Mouse (Mus musculus) liver, embryonic 14.5 days (tissue): ENCODE measurements around the gene Tns3. TPM values are rescaled to one million over a fixed set of nuclear protein-coding genes. Genes with fewer than 3 reads are reported as not detected.

Experiments
- ATAC-seq: fragments of 200-750 bp; cut with Nextera tagmentation; 2 replicates; pipeline ENCODE4 v1.8.0; 2017; ENCODE audit warnings: moderate number of reproducible peaks, mild to moderate bottlenecking, moderate library complexity; ENCODE audit not compliant: insufficient read depth
- DNase-seq, 3 experiments: peaks; one replicate each; pipeline ENCODE4 v3.0.0-alpha.2; 2012 to 2013; ENCODE audit warnings: low read depth in 3 of 3, low spot score in 3 of 3
- H3K27ac ChIP-seq: fragments of 300-500 bp; sonication (generic); 2 replicates; pipeline ENCODE4 v1.5.1; 2014; ENCODE audit warnings: moderate library complexity, mild to moderate bottlenecking, control low read depth, inconsistent platforms
- H3K27me3 ChIP-seq: fragments of 300-500 bp; sonication (generic); 2 replicates; pipeline ENCODE4 v1.6.1; 2014; ENCODE audit warnings: mild to moderate bottlenecking, low read length, moderate library complexity; ENCODE audit not compliant: control insufficient read depth, insufficient read depth
- H3K36me3 ChIP-seq: fragments of 300-500 bp; sonication (generic); replicated peaks from 2 replicates; pipeline ENCODE4 v1.6.1; 2014; ENCODE audit warnings: low read depth; ENCODE audit not compliant: control insufficient read depth, insufficient read depth
- H3K4me1 ChIP-seq, 2 experiments: fragments of 200-500 bp in 1 of 2; fragments of 300-500 bp in 1 of 2; sonication (generic) in 1 of 2; replicated peaks; 2 replicates each; pipeline ENCODE4 v1.6.1; 2012 to 2014; ENCODE audit warnings: antibody characterized with exemption in 1 of 2, inconsistent platforms in 1 of 2, low read length in 1 of 2; ENCODE audit not compliant: control insufficient read depth in 2 of 2, insufficient read depth in 2 of 2
- H3K4me2 ChIP-seq: fragments of 300-500 bp; sonication (generic); 2 replicates; pipeline ENCODE4 v1.6.1; 2014; ENCODE audit warnings: low read depth, mild to moderate bottlenecking, control low read depth, moderate library complexity
- H3K4me3 ChIP-seq, 2 experiments: fragments of 200-500 bp in 1 of 2; fragments of 300-500 bp in 1 of 2; sonication (generic) in 1 of 2; 2 replicates each; pipeline ENCODE4 v1.5.1; 2012 to 2014; ENCODE audit warnings: low read depth in 2 of 2, low read length in 2 of 2, mild to moderate bottlenecking in 2 of 2, control low read depth in 1 of 2, inconsistent platforms in 1 of 2, moderate library complexity in 1 of 2; ENCODE audit not compliant: insufficient read depth in 1 of 2
- H3K9ac ChIP-seq: fragments of 300-500 bp; sonication (generic); replicated peaks from 2 replicates; pipeline ENCODE4 v1.6.1; 2014; ENCODE audit warnings: mild to moderate bottlenecking, control low read depth, moderate library complexity
- H3K9me3 ChIP-seq: fragments of 300-500 bp; sonication (generic); 2 replicates; pipeline ENCODE4 v1.6.1; 2016; ENCODE audit warnings: low read length, mixed read lengths; ENCODE audit not compliant: control insufficient read depth
- CTCF ChIP-seq: IDR thresholded peaks from 2 replicates; pipeline ENCODE4 v1.5.1; 2016; ENCODE audit warnings: antibody characterized with exemption, low read depth, control low read depth
- EP300 ChIP-seq: IDR thresholded peaks from 2 replicates; pipeline ENCODE4 v1.6.1; 2016; ENCODE audit warnings: antibody characterized with exemption, low read depth
- WGBS: fragments of 180-500 bp; shearing (Covaris S2); extraction: QIAGEN DNeasy Blood & Tissue Kit; methylation state at CpG from one replicate; pipeline ENCODE4 v1.1.7; 2014; ENCODE audit not compliant: insufficient replicate concordance; 5-methylcytosine and 5-hydroxymethylcytosine counted together
- polyA plus RNA-seq, 2 experiments: library from polyadenylated mRNA; depleted of rRNA in 1 of 2; stranded (reverse) in 1 of 2; unstranded in 1 of 2; fragments of >200 nt; fragmentation: Nextera tagmentation in 1 of 2; extraction: Ambion mirVana in 1 of 2; gene quantifications; 2 replicates each; pipeline versions ENCODE4 v1.2.1 to v1.2.3; 2012 to 2014

Gene Tns3
- polyA plus RNA-seq, 2 experiments = 2.0 to 3.0 TPM

- no peak for DNase-seq
- Histone ChIP-seq H3K27ac (no peak overlapping the region), H3K36me3 (no peaks in the 10 kb centered on the region), H3K27me3 (no peaks in the 10 kb centered on the region), H3K4me3 (no peak overlapping the region), H3K9me3 (no peaks in the 10 kb centered on the region), H3K4me2 (no peak overlapping the region), H3K4me1 (peaks cover 0 to 3% of the 10 kb centered on the region in 2 experiments; a peak in 1 of 4 replicates), H3K9ac (no peak overlapping the region)
- TF ChIP-seq EP300 (no peak), CTCF (no peak)
- ATAC-seq = no peak
- WGBS = 59% methylated on average over 5 of the region's 5 CpGs
Observed at GRCm38 (mm10) chr11:8684262-8684661, 19.9 kb upstream of the Tns3 start.

GRCm38 (mm10) chr11:8681356-8681755 lies 17.0 kb upstream of the Tns3 start:
- H3K4me1 ChIP-seq = no peaks in the 10 kb centered on the region
- no peak overlapping the region for H3K27ac ChIP-seq
- H3K9ac ChIP-seq = no peak overlapping the region
- no peak for ATAC-seq
- DNase-seq = no peak
- no peak for TF ChIP-seq CTCF
- TF ChIP-seq EP300 = no peak
- no peak overlapping the region for H3K4me3 ChIP-seq
- H3K27me3 ChIP-seq = no peaks in the 10 kb centered on the region
- H3K9me3 ChIP-seq = no peaks in the 10 kb centered on the region
- H3K36me3 ChIP-seq = no peaks in the 10 kb centered on the region
- H3K4me2 ChIP-seq = no peak overlapping the region
- 57% methylated on average over 3 of the region's 3 CpGs for WGBS

GRCm38 (mm10) chr11:8680650-8681049 lies 16.3 kb upstream of the Tns3 start:
- TF ChIP-seq EP300 (no peak), CTCF (no peak)
- Histone ChIP-seq H3K9ac (no peak overlapping the region), H3K36me3 (no peaks in the 10 kb centered on the region), H3K27me3 (no peaks in the 10 kb centered on the region), H3K27ac (no peak overlapping the region), H3K4me2 (no peak overlapping the region), H3K4me3 (no peak overlapping the region), H3K4me1 (no peaks in the 10 kb centered on the region), H3K9me3 (no peaks in the 10 kb centered on the region)
- 69% methylated on average over 7 of the region's 7 CpGs for WGBS
- ATAC-seq = no peak
- no peak for DNase-seq

- DNase-seq (no peak), ATAC-seq (no peak)
- 44% methylated on average over 5 of the region's 5 CpGs for WGBS
- Histone ChIP-seq H3K9ac (no peak overlapping the region), H3K9me3 (no peaks in the 10 kb centered on the region), H3K4me2 (no peak overlapping the region), H3K4me3 (no peak overlapping the region), H3K4me1 (no peaks in the 10 kb centered on the region), H3K27ac (no peak overlapping the region), H3K27me3 (no peaks in the 10 kb centered on the region), H3K36me3 (no peaks in the 10 kb centered on the region)
- TF ChIP-seq CTCF (no peak), EP300 (no peak)
Observed at GRCm38 (mm10) chr11:8679221-8679620, 14.9 kb upstream of the Tns3 start.

- Histone ChIP-seq H3K27ac (no peak overlapping the region), H3K9ac (no peak overlapping the region), H3K36me3 (no peaks in the 10 kb centered on the region), H3K4me3 (no peak overlapping the region), H3K4me2 (no peak overlapping the region), H3K27me3 (no peaks in the 10 kb centered on the region), H3K4me1 (no peaks in the 10 kb centered on the region), H3K9me3 (no peaks in the 10 kb centered on the region)
- ATAC-seq = no peak
- TF ChIP-seq CTCF (no peak), EP300 (no peak)
- WGBS = 50% methylated on average over 12 of the region's 12 CpGs
- no peak for DNase-seq
Observed at GRCm38 (mm10) chr11:8678260-8678995, 14.1 kb upstream of the Tns3 start.
